ENCODE assay signal across 13 mouse cellular contexts in the genomic region with DNA sequence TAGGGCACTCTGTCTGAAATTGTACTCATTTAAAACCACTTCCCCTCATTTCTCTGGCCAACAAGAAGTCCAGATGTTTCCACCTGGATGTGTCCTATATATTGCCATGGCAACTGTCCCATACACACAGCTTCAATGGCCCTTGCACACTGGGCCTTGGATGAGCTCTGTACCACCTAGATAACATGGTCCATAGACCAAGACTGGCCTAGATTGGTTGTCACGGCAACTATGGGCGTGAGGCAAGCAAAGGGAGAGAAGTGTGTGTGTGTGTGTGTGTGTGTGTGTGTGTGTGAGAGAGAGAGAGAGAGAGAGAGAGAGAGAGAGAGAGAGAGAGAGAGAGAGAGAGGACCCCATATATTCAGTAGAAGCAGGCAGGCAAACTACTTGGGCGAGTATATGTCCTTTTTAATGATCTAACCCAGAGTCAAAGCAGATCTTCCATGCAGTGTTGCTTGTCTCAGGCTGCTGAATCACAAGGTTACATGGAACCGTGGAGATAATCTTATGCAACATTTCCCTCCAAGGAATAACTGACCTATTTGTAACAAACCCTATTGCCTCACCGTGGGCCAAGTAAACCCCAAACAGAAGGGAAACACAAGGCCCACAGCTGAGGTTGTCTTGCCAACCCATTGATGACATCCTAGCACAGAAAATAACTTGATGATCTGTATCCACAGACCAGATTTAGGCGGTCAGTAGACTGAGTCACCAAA. TPM values are rescaled to one million over a fixed set of nuclear protein-coding genes. Genes with fewer than 3 reads are reported as not detected.
DNase-seq lines count a peak whose midpoint lies in the region; ATAC-seq and TF ChIP-seq lines count a peak whose summit lies in the region.
"Had no signal": no experiment of that assay in that cellular context is flagged by ENCODE, and none has a peak within 500 bp of the region (broad histone marks: within the 10 kb centered on the region; RNA-seq: fewer than 3 reads in every experiment).

No protein-coding gene starts in this region.

- H3K9me3 ChIP-seq in heart, embryonic 12.5 days (replicated peaks), result no peaks in the 10 kb centered on the region
- H3K9me3 ChIP-seq: intestine, embryonic 15.5 days; limb, embryonic 12.5 days had no signal

- H3K27me3 ChIP-seq in heart, embryonic 12.5 days (replicated peaks), result no peaks in the 10 kb centered on the region
- H3K27me3 ChIP-seq in Patski, result no peaks in the 10 kb centered on the region
- H3K27me3 ChIP-seq: intestine, embryonic 15.5 days; limb, embryonic 12.5 days had no signal

- intact Hi-C loops in left cerebral cortex, postnatal 36 days (cut with DNase I), result no loop called here

- no peak overlapping the region for H3K4me3 ChIP-seq in heart, embryonic 12.5 days
- H3K4me3 ChIP-seq: intestine, embryonic 15.5 days; limb, embryonic 12.5 days had no signal

- ATAC-seq in heart, embryonic 12.5 days (ENCODE audit: insufficient number of reproducible peaks, low FRiP score), result no peak
- peak; percentile 47 for ATAC-seq in Patski
- peak; percentile 80 for ATAC-seq in megakaryocyte progenitor cell, adult 5-6 weeks (replicated peaks; ENCODE audit: poor library complexity)
- ATAC-seq: intestine, embryonic 15.5 days had no signal

- CTCF ChIA-PET in Patski (lab: Charles Lee), result no interaction called here

- in situ Hi-C loops in Patski (cut with MboI; ENCODE audit: low pct_unique_long_range_greater_than_20kb), result no loop called here

- POLR2A ChIA-PET in Patski (lab: Charles Lee), result no interaction called here

- peaks cover 17% of the 10 kb centered on the region; the same call in 1 of the 2 replicates for H3K4me1 ChIP-seq in heart, embryonic 12.5 days (replicated peaks)

- DNase-seq in heart, adult 18-20 months, result peak; percentile 59 to 81
- DNase-seq in 416B (ENCODE audit: low read depth), result peak; percentile 89
- DNase-seq in Patski (ENCODE audit: low read depth, low spot score), result peak; percentile 39
- no peak for DNase-seq in cerebellum, adult 11 months
- DNase-seq in left cerebral cortex, postnatal 36 days (ENCODE audit: low spot score in 2 of 2), result no peak
- DNase-seq: cerebellum, adult 8-10 months; kidney, postnatal 14 days; lung, adult 2 months; spleen, adult 18-20 months had no signal

- no peak overlapping the region for H3K27ac ChIP-seq in heart, embryonic 12.5 days (ENCODE audit: poor library complexity, severe bottlenecking)
- H3K27ac ChIP-seq: intestine, embryonic 15.5 days; limb, embryonic 12.5 days had no signal

- no peak for TF ChIP-seq CTCF in Patski (IDR thresholded peaks at IDR 0.05)

- 0 out of 2 replicates have a peak, but pooled peaks cover 15% of the 10 kb centered on the region for H3K36me3 ChIP-seq in heart, embryonic 12.5 days
- H3K36me3 ChIP-seq: intestine, embryonic 15.5 days; limb, embryonic 12.5 days had no signal

- 85% methylated on average over 6 of the region's 6 CpGs for WGBS in heart, embryonic 12.5 days

- H3K4me2 ChIP-seq in heart, embryonic 12.5 days, result no peak overlapping the region
- H3K4me2 ChIP-seq: intestine, embryonic 15.5 days; limb, embryonic 12.5 days had no signal

- no peak overlapping the region for H3K9ac ChIP-seq in heart, embryonic 12.5 days
- H3K9ac ChIP-seq: intestine, embryonic 15.5 days; limb, embryonic 12.5 days had no signal

RNA-seq across cellular contexts. Expression of a gene that starts 13.4 kb away (rescaled TPM):
- 10 to 100 TPM; 16.3 to 16.7 TPM for total RNA-seq in heart, adult 18-20 months (2021)
- 38.9 and 45.1 TPM in 2 replicates for polyA plus RNA-seq in heart, embryonic 12.5 days (2016; fragmentation: Nextera tagmentation; extraction: Ambion mirVana)
- polyA plus RNA-seq in Patski (2021), result 22.1 TPM
- total RNA-seq in megakaryocyte progenitor cell, adult 5-6 weeks (2015), result 15.7 and 16.9 TPM in 2 replicates
- 2.0 and 2.8 TPM in 2 replicates for total RNA-seq in megakaryocyte progenitor cell, adult 5-6 weeks (2017)
- 10 to 100 TPM; 48.9 to 69.6 TPM for total RNA-seq in left cerebral cortex, postnatal 36 days (2021)

Comparison
In these comparisons a context has a peak if more than half of its experiments do, and no peak if none do; other contexts are left out.
1. DNase-seq: peak in heart, adult 18-20 months (2 of 2), 416B (single experiment) and Patski (single experiment); none in cerebellum, adult 11 months (single experiment) and left cerebral cortex, postnatal 36 days (0 of 2).